Mouse (Mus musculus): Measurements from ENCODE around the gene Asap3. TPM values are rescaled to one million over a fixed set of nuclear protein-coding genes. Genes with fewer than 3 reads are reported as not detected.

The Asap3 gene
- polyA plus RNA-seq, 1 experiment from 2014 or later: 3.0 TPM

- ATAC-seq (replicated peaks; ENCODE audit: low FRiP score, low read depth): peak; percentile 76
- WGBS: 42% methylated on average over 7 of the region's 7 CpGs
- H3K4me1 ChIP-seq (replicated peaks; ENCODE audit: insufficient read depth, low read length): peaks cover 6% of the 10 kb centered on the region; the same call in 1 of the 2 replicates
These were observed 7.5 kb downstream of the Asap3 start for GRCm38 (mm10) chr4:136213629-136214028.

GRCm38 (mm10) chr4:136214828-136215227 is 8.7 kb downstream of the Asap3 start:
- no peak overlapping the region for H3K27ac ChIP-seq
- no peaks in the 10 kb centered on the region for H3K36me3 ChIP-seq (ENCODE audit: insufficient read depth, low read length)
- TF ChIP-seq CTCF (IDR thresholded peaks at IDR 0.05; ENCODE audit: low read depth): no peak
- no peak for ATAC-seq (replicated peaks; ENCODE audit: low FRiP score, low read depth)
- H3K9ac ChIP-seq (ENCODE audit: low read depth, low read length): no peak overlapping the region
- peaks cover 14% of the 10 kb centered on the region; the same call in 1 of the 2 replicates for H3K4me1 ChIP-seq (replicated peaks; ENCODE audit: insufficient read depth, low read length)
- no peak for DNase-seq (ENCODE audit: low spot score)
- no peaks in the 10 kb centered on the region for H3K9me3 ChIP-seq (replicated peaks; ENCODE audit: low read length)
- H3K27me3 ChIP-seq (ENCODE audit: insufficient read depth, low read length): no peaks in the 10 kb centered on the region
- H3K4me2 ChIP-seq (ENCODE audit: low read length): no peak overlapping the region
- H3K4me3 ChIP-seq (replicated peaks; ENCODE audit: low read depth, low read length): no peak overlapping the region
- WGBS: 82% methylated on average over 8 of the region's 8 CpGs

More at GRCm38 (mm10) chr4:136213629-136214028, 7.5 kb downstream of the Asap3 start:
- no peak overlapping the region for H3K9ac ChIP-seq (ENCODE audit: low read depth, low read length)
- no peak for DNase-seq (ENCODE audit: low spot score)
- H3K9me3 ChIP-seq (replicated peaks; ENCODE audit: low read length): no peaks in the 10 kb centered on the region
- H3K4me2 ChIP-seq (ENCODE audit: low read length): no peak overlapping the region
- H3K36me3 ChIP-seq (ENCODE audit: insufficient read depth, low read length): no peaks in the 10 kb centered on the region
- no peak for TF ChIP-seq CTCF (IDR thresholded peaks at IDR 0.05; ENCODE audit: low read depth)
- no peak overlapping the region for H3K27ac ChIP-seq
- H3K4me3 ChIP-seq (replicated peaks; ENCODE audit: low read depth, low read length): no peak overlapping the region
- H3K27me3 ChIP-seq (ENCODE audit: insufficient read depth, low read length): no peaks in the 10 kb centered on the region

GRCm38 (mm10) chr4:136215576-136215975 is 9.4 kb downstream of the Asap3 start:
- no peak overlapping the region for H3K9ac ChIP-seq (ENCODE audit: low read depth, low read length)
- TF ChIP-seq CTCF (IDR thresholded peaks at IDR 0.05; ENCODE audit: low read depth): no peak
- H3K36me3 ChIP-seq (ENCODE audit: insufficient read depth, low read length): no peaks in the 10 kb centered on the region
- ATAC-seq (replicated peaks; ENCODE audit: low FRiP score, low read depth): no peak
- no peak for DNase-seq (ENCODE audit: low spot score)
- WGBS: 75% methylated on average over 8 of the region's 8 CpGs
- H3K27ac ChIP-seq: no peak overlapping the region
- H3K9me3 ChIP-seq (replicated peaks; ENCODE audit: low read length): no peaks in the 10 kb centered on the region
- no peak overlapping the region for H3K4me2 ChIP-seq (ENCODE audit: low read length)
- H3K4me3 ChIP-seq (replicated peaks; ENCODE audit: low read depth, low read length): no peak overlapping the region
- H3K4me1 ChIP-seq (replicated peaks; ENCODE audit: insufficient read depth, low read length): peaks cover 19% of the 10 kb centered on the region; the same call in 1 of the 2 replicates
- H3K27me3 ChIP-seq (ENCODE audit: insufficient read depth, low read length): no peaks in the 10 kb centered on the region

GRCm38 (mm10) chr4:136217063-136217462 is 10.9 kb downstream of the Asap3 start:
- peaks cover 20% of the 10 kb centered on the region; the same call in 1 of the 2 replicates for H3K4me1 ChIP-seq (replicated peaks; ENCODE audit: insufficient read depth, low read length)
- no peaks in the 10 kb centered on the region for H3K9me3 ChIP-seq (replicated peaks; ENCODE audit: low read length)
- H3K4me2 ChIP-seq (ENCODE audit: low read length): no peak overlapping the region
- no peak overlapping the region for H3K4me3 ChIP-seq (replicated peaks; ENCODE audit: low read depth, low read length)
- H3K36me3 ChIP-seq (ENCODE audit: insufficient read depth, low read length): no peaks in the 10 kb centered on the region
- WGBS: 64% methylated on average over 10 of the region's 10 CpGs
- H3K27ac ChIP-seq: no peak overlapping the region
- no peak for ATAC-seq (replicated peaks; ENCODE audit: low FRiP score, low read depth)
- no peak for DNase-seq (ENCODE audit: low spot score)
- no peaks in the 10 kb centered on the region for H3K27me3 ChIP-seq (ENCODE audit: insufficient read depth, low read length)
- no peak overlapping the region for H3K9ac ChIP-seq (ENCODE audit: low read depth, low read length)
- no peak for TF ChIP-seq CTCF (IDR thresholded peaks at IDR 0.05; ENCODE audit: low read depth)

GRCm38 (mm10) chr4:136218595-136219214 is 12.5 kb downstream of the Asap3 start:
- WGBS: 7% methylated on average over 17 of the region's 18 CpGs
- H3K4me2 ChIP-seq (ENCODE audit: low read length): peak overlapping the region; percentile 42
- no peaks in the 10 kb centered on the region for H3K27me3 ChIP-seq (ENCODE audit: insufficient read depth, low read length)
- peak; percentile 52 for TF ChIP-seq CTCF (IDR thresholded peaks at IDR 0.05; ENCODE audit: low read depth)
- peak overlapping the region; percentile 68; the same call in 1 of the 2 replicates for H3K27ac ChIP-seq
- H3K36me3 ChIP-seq (ENCODE audit: insufficient read depth, low read length): no peaks in the 10 kb centered on the region
- H3K4me3 ChIP-seq (replicated peaks; ENCODE audit: low read depth, low read length): no peak overlapping the region
- H3K9me3 ChIP-seq (replicated peaks; ENCODE audit: low read length): no peaks in the 10 kb centered on the region
- H3K4me1 ChIP-seq (replicated peaks; ENCODE audit: insufficient read depth, low read length): peaks cover 20% of the 10 kb centered on the region; the same call in 1 of the 2 replicates
- ATAC-seq (replicated peaks; ENCODE audit: low FRiP score, low read depth) (0 out of 2 replicates have a peak, but pooled peaks have one; percentile 29), DNase-seq (ENCODE audit: low spot score) (peak; percentile 76)
- 0 out of 2 replicates have a peak overlapping the region, but pooled peaks have one; percentile 19 for H3K9ac ChIP-seq (ENCODE audit: low read depth, low read length)

GRCm38 (mm10) chr4:136220133-136220775 is 14.1 kb downstream of the Asap3 start:
- 8% methylated on average over 16 of the region's 17 CpGs for WGBS
- Histone ChIP-seq H3K4me1 (replicated peaks; ENCODE audit: insufficient read depth, low read length) (peaks cover 20% of the 10 kb centered on the region; the same call in 1 of the 2 replicates), H3K9me3 (replicated peaks; ENCODE audit: low read length) (no peaks in the 10 kb centered on the region), H3K36me3 (ENCODE audit: insufficient read depth, low read length) (no peaks in the 10 kb centered on the region), H3K27ac (no peak overlapping the region), H3K27me3 (ENCODE audit: insufficient read depth, low read length) (no peaks in the 10 kb centered on the region), H3K4me3 (replicated peaks; ENCODE audit: low read depth, low read length) (no peak overlapping the region), H3K4me2 (ENCODE audit: low read length) (peak overlapping the region; percentile 45), H3K9ac (ENCODE audit: low read depth, low read length) (no peak overlapping the region)
- ATAC-seq (replicated peaks; ENCODE audit: low FRiP score, low read depth): no peak
- no peak for TF ChIP-seq CTCF (IDR thresholded peaks at IDR 0.05; ENCODE audit: low read depth)
- DNase-seq (ENCODE audit: low spot score): peak; percentile 63

Data from kidney, postnatal 0 days (tissue).